ENCODE assay signal across 8 mouse cellular contexts in the genomic region with DNA sequence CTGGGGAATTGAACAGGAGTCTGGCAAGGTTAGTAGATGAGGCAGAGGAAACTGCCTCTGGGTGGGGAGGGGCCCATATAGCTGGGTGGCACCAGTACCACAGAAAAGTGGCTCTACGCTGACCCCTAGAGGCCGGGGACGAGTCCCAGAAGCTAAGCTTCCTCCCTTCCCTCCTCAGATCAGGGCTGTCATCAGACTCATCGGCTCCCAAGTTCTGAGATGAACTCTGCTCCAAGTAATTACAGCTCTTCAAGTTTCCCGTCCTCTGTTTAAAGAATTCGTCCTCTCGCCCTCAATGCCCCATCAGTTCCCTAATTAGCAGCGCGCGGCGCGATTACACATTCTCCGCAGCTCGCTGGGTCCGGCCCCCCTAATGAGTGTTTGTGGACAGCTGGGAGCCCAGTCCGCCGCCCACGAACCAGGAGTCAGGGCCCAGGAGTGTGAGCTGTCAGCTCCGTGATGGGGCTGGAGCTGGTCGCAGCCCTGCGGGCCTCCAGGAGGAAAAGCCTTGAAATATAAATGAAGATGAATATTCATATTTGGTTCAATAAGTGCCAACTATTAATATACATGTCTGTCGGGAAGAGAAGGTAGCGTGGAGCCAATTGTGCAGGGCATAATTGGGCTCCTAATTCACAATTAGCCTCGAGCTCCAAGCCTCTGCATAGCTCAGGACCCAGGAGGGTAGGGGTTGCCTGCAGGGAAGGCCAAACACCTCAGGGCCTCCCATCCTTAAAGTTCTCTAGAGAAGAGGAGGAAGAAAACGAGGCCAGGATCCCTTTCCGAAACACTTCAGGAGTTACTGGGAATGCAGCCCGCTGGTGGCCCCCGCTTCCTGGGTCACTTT.
DNase-seq lines count a peak whose midpoint lies in the region; ATAC-seq lines count a peak whose summit lies in the region.

No protein-coding gene starts in this region.

- H3K27ac ChIP-seq in forebrain, embryonic 14.5 days (ENCODE audit: low read depth, low read length), result no peak overlapping the region
- no peak overlapping the region for H3K27ac ChIP-seq in hindbrain, embryonic 11.5 days (ENCODE audit: low read depth, low read length)

- DNase-seq in ES-CJ7 (ENCODE audit: low read depth, low spot score), result peak; percentile 67
- DNase-seq in c-Kit-positive CD71-positive TER-119-positive erythroid progenitor cells, embryonic 14.5 days (ENCODE audit: low spot score), result peak; percentile 6
- DNase-seq in forebrain, embryonic 14.5 days (ENCODE audit: low spot score), result peak; percentile 73
- DNase-seq in hindbrain, embryonic 11.5 days (ENCODE audit: low spot score), result peak; percentile 73
- DNase-seq in layer of hippocampus, adult 9-11 months, result peak; percentile 65
- peak; percentile 29 for DNase-seq in lung, postnatal 25 days (ENCODE audit: low spot score)
- peak; percentile 52 for DNase-seq in right cerebral cortex, adult 18-20 months
- DNase-seq in thymus, postnatal 4 days, result peak; percentile 86

- ATAC-seq in forebrain, embryonic 14.5 days, result peak; percentile 87
- ATAC-seq in hindbrain, embryonic 11.5 days (ENCODE audit: low FRiP score), result peak; percentile 72

- H3K4me2 ChIP-seq in forebrain, embryonic 14.5 days (ENCODE audit: low read length), result peak overlapping the region; percentile 21
- peak overlapping the region; percentile 28 for H3K4me2 ChIP-seq in hindbrain, embryonic 11.5 days (replicated peaks; ENCODE audit: low read depth, low read length)

- no peaks in the 10 kb centered on the region for H3K36me3 ChIP-seq in forebrain, embryonic 14.5 days (ENCODE audit: control insufficient read depth, insufficient read depth, low read length)
- no peaks in the 10 kb centered on the region for H3K36me3 ChIP-seq in hindbrain, embryonic 11.5 days (ENCODE audit: control insufficient read depth, insufficient read depth, low read length)

- 7% methylated on average over 28 of the region's 28 CpGs for WGBS in forebrain, embryonic 14.5 days
- 21% methylated on average over 28 of the region's 28 CpGs for WGBS in hindbrain, embryonic 11.5 days

- H3K27me3 ChIP-seq in forebrain, embryonic 14.5 days (replicated peaks; ENCODE audit: control insufficient read depth, insufficient read depth, low read length), result no peaks in the 10 kb centered on the region
- H3K27me3 ChIP-seq in hindbrain, embryonic 11.5 days (ENCODE audit: control insufficient read depth, insufficient read depth, low read length), result no peaks in the 10 kb centered on the region

- peaks cover 12% of the 10 kb centered on the region for H3K4me1 ChIP-seq in forebrain, embryonic 14.5 days (ENCODE audit: control insufficient read depth, insufficient read depth, low read length)
- 0 out of 2 replicates have a peak, but pooled peaks cover 6% of the 10 kb centered on the region for H3K4me1 ChIP-seq in hindbrain, embryonic 11.5 days (replicated peaks; ENCODE audit: control insufficient read depth, insufficient read depth, low read length)

- H3K9me3 ChIP-seq in forebrain, embryonic 14.5 days (replicated peaks; ENCODE audit: control insufficient read depth, low read length), result no peaks in the 10 kb centered on the region
- no peaks in the 10 kb centered on the region for H3K9me3 ChIP-seq in hindbrain, embryonic 11.5 days (ENCODE audit: control insufficient read depth, low read length)

- H3K4me3 ChIP-seq in forebrain, embryonic 14.5 days (ENCODE audit: low read depth, low read length), result no peak overlapping the region
- no peak overlapping the region for H3K4me3 ChIP-seq in hindbrain, embryonic 11.5 days (ENCODE audit: low read depth, low read length)

- H3K9ac ChIP-seq in forebrain, embryonic 14.5 days (ENCODE audit: low read length), result no peak overlapping the region
- H3K9ac ChIP-seq in hindbrain, embryonic 11.5 days (ENCODE audit: low read depth, low read length), result no peak overlapping the region

Comparison
In these comparisons a context has a peak if more than half of its experiments do, and no peak if none do; other contexts are left out.
1. DNase-seq: peak in every context shown above with its lines; median percentile 86 in thymus, postnatal 4 days; 73 in forebrain, embryonic 14.5 days; 73 in hindbrain, embryonic 11.5 days; 67 in ES-CJ7; 65 in layer of hippocampus, adult 9-11 months; 52 in right cerebral cortex, adult 18-20 months; 29 in lung, postnatal 25 days; 6 in c-Kit-positive CD71-positive TER-119-positive erythroid progenitor cells, embryonic 14.5 days.